Mouse (Mus musculus): ENCODE measurements around the gene Pcdh17. TPM values are rescaled to one million over a fixed set of nuclear protein-coding genes. Genes with fewer than 3 reads are reported as not detected.
A peak's percentile ranks its signal among the peaks of the same experiment; 100 is the strongest.

The Pcdh17 gene
- polyA plus RNA-seq, 1 experiment from 2014 or later, result 11.1 TPM

DNA sequence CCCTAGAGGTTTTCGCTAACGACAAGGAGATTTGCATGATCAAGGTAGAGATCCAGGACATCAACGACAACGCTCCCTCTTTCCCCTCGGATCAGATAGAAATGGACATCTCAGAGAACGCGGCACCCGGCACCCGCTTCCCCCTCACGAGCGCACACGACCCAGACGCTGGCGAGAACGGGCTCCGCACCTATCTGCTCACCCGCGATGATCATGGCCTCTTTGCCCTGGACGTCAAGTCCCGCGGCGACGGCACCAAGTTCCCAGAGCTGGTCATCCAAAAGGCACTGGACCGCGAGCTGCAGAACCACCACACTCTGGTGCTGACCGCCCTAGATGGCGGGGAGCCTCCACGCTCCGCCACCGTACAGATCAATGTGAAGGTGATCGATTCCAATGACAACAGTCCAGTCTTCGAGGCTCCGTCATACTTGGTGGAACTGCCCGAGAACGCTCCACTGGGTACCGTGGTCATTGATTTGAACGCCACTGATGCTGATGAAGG, 3.1 kb downstream of the Pcdh17 start:
- Histone ChIP-seq H3K4me3 (peak overlapping the region; percentile 59), H3K4me1 (peaks cover 16% of the 10 kb centered on the region), H3K9me3 (replicated peaks) (no peaks in the 10 kb centered on the region), H3K27ac (no peak overlapping the region), H3K9ac (peak overlapping the region; percentile 65), H3K27me3 (peaks cover 24% of the 10 kb centered on the region), H3K36me3 (no peaks in the 10 kb centered on the region), H3K4me2 (replicated peaks) (peak overlapping the region; percentile 95)
- 5% methylated on average over 37 of the region's 37 CpGs for WGBS
- ATAC-seq (ENCODE audit: low FRiP score), result no peak

DNA sequence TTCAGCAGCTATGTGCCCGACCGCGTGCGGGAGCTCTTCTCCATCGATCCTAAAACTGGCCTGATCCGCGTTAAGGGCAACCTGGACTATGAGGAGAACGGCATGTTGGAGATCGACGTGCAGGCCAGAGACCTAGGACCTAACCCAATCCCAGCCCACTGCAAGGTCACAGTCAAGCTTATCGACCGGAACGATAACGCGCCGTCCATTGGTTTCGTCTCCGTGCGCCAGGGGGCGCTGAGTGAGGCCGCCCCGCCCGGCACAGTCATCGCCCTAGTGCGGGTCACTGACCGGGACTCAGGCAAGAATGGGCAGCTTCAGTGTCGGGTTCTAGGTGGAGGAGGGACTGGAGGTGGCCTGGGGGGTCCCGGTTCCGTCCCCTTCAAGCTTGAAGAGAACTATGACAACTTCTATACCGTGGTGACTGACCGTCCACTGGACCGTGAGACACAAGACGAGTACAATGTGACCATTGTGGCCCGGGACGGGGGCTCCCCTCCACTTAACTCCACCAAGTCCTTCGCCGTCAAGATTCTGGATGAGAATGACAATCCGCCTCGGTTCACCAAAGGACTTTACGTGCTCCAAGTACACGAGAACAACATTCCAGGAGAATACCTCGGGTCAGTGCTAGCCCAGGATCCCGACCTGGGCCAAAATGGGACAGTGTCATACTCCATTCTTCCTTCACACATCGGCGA, 3.7 kb downstream of the Pcdh17 start:
- Histone ChIP-seq H3K4me2 (replicated peaks) (peak overlapping the region; percentile 95), H3K4me3 (peak overlapping the region; percentile 59), H3K27me3 (peaks cover 24% of the 10 kb centered on the region), H3K36me3 (no peaks in the 10 kb centered on the region), H3K27ac (no peak overlapping the region), H3K9me3 (replicated peaks) (no peaks in the 10 kb centered on the region), H3K4me1 (peaks cover 16% of the 10 kb centered on the region), H3K9ac (peak overlapping the region; percentile 28; the same call in 1 of the 2 replicates)
- peak; percentile 6; the same call in 1 of the 2 replicates for ATAC-seq (ENCODE audit: low FRiP score)
- WGBS, result 6% methylated on average over 45 of the region's 45 CpGs

DNA sequence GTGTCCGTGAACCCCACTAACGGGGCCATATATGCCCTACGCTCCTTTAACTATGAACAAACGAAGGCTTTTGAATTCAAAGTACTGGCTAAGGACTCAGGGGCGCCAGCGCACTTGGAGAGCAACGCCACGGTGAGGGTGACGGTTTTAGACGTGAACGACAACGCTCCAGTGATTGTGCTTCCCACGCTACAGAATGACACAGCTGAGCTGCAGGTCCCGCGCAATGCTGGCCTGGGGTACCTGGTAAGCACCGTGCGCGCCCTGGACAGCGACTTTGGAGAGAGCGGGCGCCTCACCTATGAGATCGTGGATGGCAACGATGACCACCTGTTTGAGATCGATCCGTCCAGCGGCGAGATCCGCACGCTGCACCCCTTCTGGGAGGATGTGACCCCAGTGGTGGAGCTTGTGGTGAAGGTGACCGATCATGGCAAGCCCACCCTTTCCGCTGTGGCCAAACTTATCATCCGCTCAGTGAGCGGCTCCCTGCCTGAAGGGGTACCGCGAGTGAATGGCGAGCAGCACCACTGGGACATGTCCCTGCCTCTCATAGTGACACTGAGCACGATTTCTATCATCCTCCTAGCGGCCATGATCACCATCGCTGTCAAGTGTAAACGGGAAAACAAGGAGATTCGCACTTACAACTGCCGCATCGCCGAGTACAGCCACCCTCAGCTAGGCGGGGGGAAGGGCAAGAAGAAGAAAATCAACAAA, 4.5 kb downstream of the Pcdh17 start:
- Histone ChIP-seq H3K4me2 (replicated peaks) (peak overlapping the region; percentile 95), H3K27me3 (peaks cover 24% of the 10 kb centered on the region), H3K4me1 (peaks cover 16% of the 10 kb centered on the region), H3K4me3 (peak overlapping the region; percentile 59), H3K9ac (peak overlapping the region; percentile 28), H3K27ac (no peak overlapping the region), H3K9me3 (replicated peaks) (no peaks in the 10 kb centered on the region), H3K36me3 (no peaks in the 10 kb centered on the region)
- ATAC-seq (ENCODE audit: low FRiP score), result no peak
- 4% methylated on average over 45 of the region's 45 CpGs for WGBS

GRCm38 (mm10) chr14:84448381-84448771, 5.0 kb downstream of the Pcdh17 start:
- no peak overlapping the region for H3K27ac ChIP-seq
- peak overlapping the region; percentile 59 for H3K4me3 ChIP-seq
- H3K9me3 ChIP-seq (replicated peaks), result no peaks in the 10 kb centered on the region
- WGBS, result 2% methylated on average over 15 of the region's 15 CpGs
- no peak for ATAC-seq (ENCODE audit: low FRiP score)
- peak overlapping the region; percentile 95 for H3K4me2 ChIP-seq (replicated peaks)
- H3K9ac ChIP-seq, result peak overlapping the region; percentile 28
- H3K36me3 ChIP-seq, result no peaks in the 10 kb centered on the region
- peaks cover 24% of the 10 kb centered on the region for H3K27me3 ChIP-seq
- H3K4me1 ChIP-seq, result peaks cover 16% of the 10 kb centered on the region

- H3K4me2 ChIP-seq (replicated peaks), result no peak overlapping the region
- ATAC-seq (ENCODE audit: low FRiP score), result no peak
- H3K9ac ChIP-seq, result no peak overlapping the region
- H3K36me3 ChIP-seq, result no peaks in the 10 kb centered on the region
- H3K27ac ChIP-seq, result no peak overlapping the region
- no peaks in the 10 kb centered on the region for H3K27me3 ChIP-seq
- H3K9me3 ChIP-seq (replicated peaks), result no peaks in the 10 kb centered on the region
- 60% methylated on average over 4 of the region's 4 CpGs for WGBS
- H3K4me3 ChIP-seq, result no peak overlapping the region
- H3K4me1 ChIP-seq, result no peaks in the 10 kb centered on the region
Observed at GRCm38 (mm10) chr14:84454074-84454845, 10.9 kb downstream of the Pcdh17 start.

- Histone ChIP-seq H3K9me3 (replicated peaks) (no peaks in the 10 kb centered on the region), H3K27ac (no peak overlapping the region), H3K9ac (no peak overlapping the region), H3K36me3 (no peaks in the 10 kb centered on the region), H3K4me3 (no peak overlapping the region), H3K27me3 (no peaks in the 10 kb centered on the region), H3K4me1 (no peaks in the 10 kb centered on the region), H3K4me2 (replicated peaks) (no peak overlapping the region)
- ATAC-seq (ENCODE audit: low FRiP score), result no peak
- 76% methylated on average over 1 of the region's 1 CpGs for WGBS
Observed at GRCm38 (mm10) chr14:84475491-84475890, 32.1 kb downstream of the Pcdh17 start.

DNA sequence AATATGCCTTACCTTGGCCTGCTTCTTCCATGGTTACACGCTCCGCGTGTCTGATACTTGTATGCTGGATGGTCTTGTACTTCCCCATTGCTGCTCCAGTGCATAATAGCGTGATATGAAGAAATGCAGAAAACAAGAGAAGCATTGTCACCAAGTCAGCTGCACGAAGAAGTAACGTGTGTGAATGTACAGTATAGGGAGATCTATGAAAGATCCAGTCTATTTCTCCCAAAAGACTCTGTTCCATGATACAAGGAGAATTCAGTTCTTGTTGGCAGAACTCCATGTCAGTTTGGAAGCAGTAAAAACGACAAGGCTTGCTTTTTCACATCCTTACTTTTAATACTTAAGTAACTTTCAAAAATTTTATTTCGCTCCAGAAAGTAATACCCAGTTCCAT, 33.0 kb downstream of the Pcdh17 start:
- H3K4me1 ChIP-seq, result no peaks in the 10 kb centered on the region
- H3K4me3 ChIP-seq, result no peak overlapping the region
- H3K4me2 ChIP-seq (replicated peaks), result no peak overlapping the region
- no peaks in the 10 kb centered on the region for H3K9me3 ChIP-seq (replicated peaks)
- H3K36me3 ChIP-seq, result no peaks in the 10 kb centered on the region
- no peak for ATAC-seq (ENCODE audit: low FRiP score)
- no peak overlapping the region for H3K27ac ChIP-seq
- H3K27me3 ChIP-seq, result no peaks in the 10 kb centered on the region
- 85% methylated on average over 8 of the region's 8 CpGs for WGBS
- no peak overlapping the region for H3K9ac ChIP-seq

DNA sequence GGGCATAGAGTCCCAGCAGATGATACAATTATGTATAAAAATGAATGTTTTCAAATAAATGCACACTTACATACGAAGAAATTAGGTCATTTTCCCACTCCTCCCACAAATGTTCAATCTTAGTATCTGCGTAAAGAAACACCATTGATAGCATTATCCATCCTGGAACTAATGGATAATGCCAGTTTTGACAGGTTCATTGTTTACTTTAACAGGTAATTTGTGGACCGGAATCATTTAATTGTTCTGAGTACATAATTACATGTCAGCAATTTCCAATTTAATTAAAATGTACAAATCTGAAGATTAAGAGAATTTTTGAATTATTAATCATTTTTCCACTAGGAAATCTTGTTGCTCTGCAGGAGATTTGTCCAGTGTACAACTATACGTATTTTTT, 33.5 kb downstream of the Pcdh17 start:
- H3K9me3 ChIP-seq (replicated peaks), result no peaks in the 10 kb centered on the region
- no peak overlapping the region for H3K27ac ChIP-seq
- WGBS, result 64% methylated on average over 4 of the region's 4 CpGs
- H3K4me3 ChIP-seq, result no peak overlapping the region
- no peaks in the 10 kb centered on the region for H3K27me3 ChIP-seq
- H3K36me3 ChIP-seq, result no peaks in the 10 kb centered on the region
- H3K9ac ChIP-seq, result no peak overlapping the region
- no peak for ATAC-seq (ENCODE audit: low FRiP score)
- H3K4me1 ChIP-seq, result no peaks in the 10 kb centered on the region
- H3K4me2 ChIP-seq (replicated peaks), result no peak overlapping the region; the same call in 1 of the 2 replicates

DNA sequence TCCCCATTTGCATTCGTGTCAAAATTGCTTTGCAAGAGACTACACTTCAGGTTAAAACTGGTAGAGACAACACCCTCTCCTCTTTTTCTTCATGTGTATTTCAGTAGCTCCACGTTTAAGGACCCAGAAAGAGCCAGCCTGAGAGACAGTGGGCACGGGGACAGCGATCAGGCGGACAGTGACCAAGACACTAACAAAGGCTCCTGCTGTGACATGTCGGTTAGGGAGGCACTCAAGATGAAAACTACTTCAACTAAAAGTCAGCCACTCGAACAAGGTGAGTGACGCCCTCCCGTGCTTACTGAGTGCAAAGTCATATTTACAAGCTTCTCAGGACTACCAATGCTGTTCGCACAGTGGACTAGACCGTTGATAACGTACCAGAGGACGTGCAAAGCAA, 34.0 kb downstream of the Pcdh17 start:
- Histone ChIP-seq H3K9me3 (replicated peaks) (no peaks in the 10 kb centered on the region), H3K27me3 (no peaks in the 10 kb centered on the region), H3K27ac (no peak overlapping the region), H3K4me3 (no peak overlapping the region), H3K36me3 (no peaks in the 10 kb centered on the region), H3K4me2 (replicated peaks) (peak overlapping the region; percentile 25), H3K9ac (no peak overlapping the region), H3K4me1 (no peaks in the 10 kb centered on the region)
- no peak for ATAC-seq (ENCODE audit: low FRiP score)
- 45% methylated on average over 13 of the region's 13 CpGs for WGBS

DNA sequence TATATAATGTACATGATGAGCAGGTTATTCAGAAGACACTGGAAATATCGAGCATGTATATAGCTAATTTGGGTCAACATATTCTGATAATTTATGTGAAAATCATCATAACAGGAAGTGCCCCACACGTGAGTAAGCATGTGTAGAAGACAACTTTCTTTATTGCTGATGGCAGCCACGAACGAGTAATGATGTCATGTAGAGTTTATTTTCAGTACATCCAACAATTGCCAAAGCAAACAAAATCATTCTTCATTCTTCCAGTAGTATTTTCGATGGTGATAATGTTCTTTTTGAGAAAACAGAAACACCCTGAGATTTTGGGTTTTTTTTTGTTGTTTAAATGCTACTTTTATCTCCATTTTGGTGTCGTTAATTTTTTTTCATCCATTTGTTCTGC, 37.2 kb downstream of the Pcdh17 start:
- no peak overlapping the region for H3K27ac ChIP-seq
- H3K9ac ChIP-seq, result no peak overlapping the region
- no peaks in the 10 kb centered on the region for H3K27me3 ChIP-seq
- no peaks in the 10 kb centered on the region for H3K4me1 ChIP-seq
- H3K4me2 ChIP-seq (replicated peaks), result no peak overlapping the region
- no peak for ATAC-seq (ENCODE audit: low FRiP score)
- no peak overlapping the region for H3K4me3 ChIP-seq
- H3K36me3 ChIP-seq, result no peaks in the 10 kb centered on the region
- H3K9me3 ChIP-seq (replicated peaks), result no peaks in the 10 kb centered on the region
- 79% methylated on average over 6 of the region's 6 CpGs for WGBS

- Histone ChIP-seq H3K9ac (no peak overlapping the region), H3K4me1 (no peaks in the 10 kb centered on the region), H3K27ac (no peak overlapping the region), H3K4me2 (replicated peaks) (no peak overlapping the region), H3K27me3 (no peaks in the 10 kb centered on the region), H3K9me3 (replicated peaks) (no peaks in the 10 kb centered on the region), H3K4me3 (no peak overlapping the region), H3K36me3 (no peaks in the 10 kb centered on the region)
- WGBS, result 82% methylated on average over 4 of the region's 4 CpGs
- ATAC-seq (ENCODE audit: low FRiP score), result no peak
Observed at GRCm38 (mm10) chr14:84484350-84484749, 41.0 kb downstream of the Pcdh17 start.

- Histone ChIP-seq H3K36me3 (no peaks in the 10 kb centered on the region), H3K4me3 (no peak overlapping the region), H3K4me1 (no peaks in the 10 kb centered on the region), H3K9ac (no peak overlapping the region), H3K27ac (no peak overlapping the region), H3K27me3 (no peaks in the 10 kb centered on the region), H3K4me2 (replicated peaks) (no peak overlapping the region), H3K9me3 (replicated peaks) (no peaks in the 10 kb centered on the region)
- no peak for ATAC-seq (ENCODE audit: low FRiP score)
- WGBS, result 97% methylated on average over 2 of the region's 2 CpGs
Observed at GRCm38 (mm10) chr14:84511010-84511409, 67.6 kb downstream of the Pcdh17 start.

All from hindbrain, embryonic 12.5 days (tissue).